Mouse (Mus musculus) urinary bladder, adult 2 months (tissue): Measurements from ENCODE around the gene Blzf1. TPM values are rescaled to one million over a fixed set of nuclear protein-coding genes. Genes with fewer than 3 reads are reported as not detected.

Experiments used
- DNase-seq: peaks from one replicate; pipeline ENCODE4 v3.0.0; 2022; ENCODE audit warnings: low spot score
- polyA plus RNA-seq: library from polyadenylated mRNA; depleted of rRNA; stranded (reverse); fragments of >200 nt; gene quantifications from 2 replicates; pipeline ENCODE4 v1.2.3, GENCODE M21; 2012

Gene Blzf1
- polyA plus RNA-seq, 1 experiment, result 21.2 TPM

- no peak for DNase-seq
Measured at GRCm38 (mm10) chr1:164294071-164294470, 13.2 kb downstream of the Blzf1 start.

GRCm38 (mm10) chr1:164292040-164292439 lies 15.2 kb downstream of the Blzf1 start:
- DNase-seq, result no peak

- DNase-seq, result no peak
Measured at GRCm38 (mm10) chr1:164287406-164287805, 19.9 kb downstream of the Blzf1 start.

- DNase-seq, result no peak
Measured at GRCm38 (mm10) chr1:164284007-164284406, 23.3 kb downstream of the Blzf1 start.

- DNase-seq, result no peak
Measured at GRCm38 (mm10) chr1:164279332-164279731, 28.0 kb downstream of the Blzf1 start.

GRCm38 (mm10) chr1:164276552-164276951 lies 30.7 kb downstream of the Blzf1 start:
- DNase-seq, result no peak

GRCm38 (mm10) chr1:164275455-164275954 lies 31.8 kb downstream of the Blzf1 start, which contains the start of gene Ccdc181:
Ccdc181 (plus strand) TSS chr1:164275585.
- DNase-seq, result peak; percentile 82

GRCm38 (mm10) chr1:164273659-164274058 lies 33.6 kb downstream of the Blzf1 start:
- no peak for DNase-seq

- DNase-seq, result no peak
Measured at GRCm38 (mm10) chr1:164270941-164271340, 36.3 kb downstream of the Blzf1 start.

- DNase-seq, result no peak
Measured at GRCm38 (mm10) chr1:164261553-164261952, 45.7 kb downstream of the Blzf1 start.

GRCm38 (mm10) chr1:164260171-164261028 lies 46.9 kb downstream of the Blzf1 start:
- no peak for DNase-seq

GRCm38 (mm10) chr1:164254836-164255235 lies 52.5 kb downstream of the Blzf1 start:
- no peak for DNase-seq

- no peak for DNase-seq
Measured at GRCm38 (mm10) chr1:164252551-164252950, 54.7 kb downstream of the Blzf1 start.

- no peak for DNase-seq
Measured at GRCm38 (mm10) chr1:164251438-164251837, 55.9 kb downstream of the Blzf1 start.

- DNase-seq, result no peak
Measured at GRCm38 (mm10) chr1:164250391-164251150, 56.7 kb downstream of the Blzf1 start.

GRCm38 (mm10) chr1:164249332-164249711 lies 58.0 kb downstream of the Blzf1 start:
- no peak for DNase-seq

GRCm38 (mm10) chr1:164248465-164249331 lies 58.6 kb downstream of the Blzf1 start, which contains the start of gene Slc19a2:
Slc19a2 (plus strand) TSS chr1:164249046.
- DNase-seq, result peak; percentile 92

- DNase-seq, result no peak
Measured at GRCm38 (mm10) chr1:164247971-164248370, 59.3 kb downstream of the Blzf1 start.

- DNase-seq, result no peak
Measured at GRCm38 (mm10) chr1:164247442-164247841, 59.8 kb downstream of the Blzf1 start.

GRCm38 (mm10) chr1:164242809-164243208 lies 64.5 kb downstream of the Blzf1 start:
- no peak for DNase-seq

- no peak for DNase-seq
Measured at GRCm38 (mm10) chr1:164241494-164241893, 65.8 kb downstream of the Blzf1 start.
